Mouse (Mus musculus): ENCODE results near the gene Rapsn.

DNA sequence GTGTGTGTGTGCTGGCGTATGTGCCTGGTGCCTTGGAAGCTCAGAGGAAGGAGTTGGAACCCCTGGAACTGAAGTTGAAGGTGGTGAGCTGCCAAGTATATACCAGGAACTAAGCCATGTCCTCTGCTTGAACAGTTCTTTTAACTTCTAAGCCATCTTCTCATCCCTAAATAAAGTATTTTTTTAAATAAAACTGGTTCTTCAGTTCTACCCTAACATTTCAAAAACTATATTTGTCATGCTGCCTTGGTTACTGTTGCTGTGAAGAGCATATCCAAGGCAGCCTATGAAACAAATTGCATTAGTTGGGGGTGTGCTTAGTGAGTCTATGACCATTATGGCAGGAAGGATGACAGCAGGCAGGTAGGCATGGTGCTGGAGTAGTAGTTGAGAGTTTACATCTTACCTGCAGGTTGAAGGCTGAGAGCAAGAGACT, 10.3 kb upstream of the Rapsn start:
- TF ChIP-seq CHD2 (IDR thresholded peaks at IDR 0.05; ENCODE audit: low read length) (no peak), MAX (IDR thresholded peaks at IDR 0.05; ENCODE audit: low read length) (no peak), ZMIZ1 (IDR thresholded peaks at IDR 0.05; ENCODE audit: low read depth, low read length) (no peak), CTCF (conservative IDR thresholded peaks at IDR 0.05 in 1 of 2, IDR thresholded peaks at IDR 0.05 in 1 of 2; ENCODE audit: low read depth in 2 of 2, low read length in 2 of 2) (no peak), POLR2A (IDR thresholded peaks at IDR 0.05; ENCODE audit: low read depth, low read length) (no peak), CHD1 (IDR thresholded peaks at IDR 0.05; ENCODE audit: low read depth, low read length) (no peak), JUND (conservative IDR thresholded peaks at IDR 0.05; ENCODE audit: low read depth, low read length) (no peak), USF1 (IDR thresholded peaks at IDR 0.05; ENCODE audit: low read depth, low read length) (no peak), ELF1 (IDR thresholded peaks at IDR 0.05; ENCODE audit: low read depth, low read length) (no peak), IRF4 (IDR thresholded peaks at IDR 0.05; ENCODE audit: low read depth, low read length) (no peak)

Data from CH12.LX (cell line).